Mouse (Mus musculus) forebrain, postnatal 0 days (tissue): ENCODE data around the gene Mcur1. TPM values are rescaled to one million over a fixed set of nuclear protein-coding genes. Genes with fewer than 3 reads are reported as not detected.

Source experiments
- ATAC-seq: fragments of 200-750 bp; cut with Nextera tagmentation; 2 replicates; pipeline ENCODE4 v1.8.0; 2017; ENCODE audit warnings: mild to moderate bottlenecking, moderate library complexity
- DNase-seq: peaks from one replicate; pipeline ENCODE4 v3.0.0-alpha.2; 2015
- H3K27ac ChIP-seq: fragments of 300-500 bp; sonication (generic); 2 replicates; pipeline ENCODE4 v1.5.1; 2014; ENCODE audit warnings: low read depth, mild to moderate bottlenecking, antibody characterized with exemption, low read length, moderate library complexity, mixed read lengths
- H3K27me3 ChIP-seq: fragments of 300-500 bp; sonication (generic); 2 replicates; pipeline ENCODE4 v1.6.1; 2014; ENCODE audit warnings: mild to moderate bottlenecking, low read length, mixed read lengths; ENCODE audit not compliant: insufficient read depth
- H3K36me3 ChIP-seq: fragments of 300-500 bp; sonication (generic); 2 replicates; pipeline ENCODE4 v1.6.1; 2014; ENCODE audit warnings: mild to moderate bottlenecking, moderate library complexity; ENCODE audit not compliant: insufficient read depth
- H3K4me1 ChIP-seq: fragments of 300-500 bp; sonication (generic); 2 replicates; pipeline ENCODE4 v1.6.1; 2014; ENCODE audit warnings: antibody characterized with exemption; ENCODE audit not compliant: insufficient read depth
- H3K4me2 ChIP-seq: fragments of 300-500 bp; sonication (generic); 2 replicates; pipeline ENCODE4 v1.6.1; 2014; ENCODE audit warnings: low read depth, mild to moderate bottlenecking, moderate library complexity
- H3K4me3 ChIP-seq: fragments of 300-500 bp; sonication (generic); 2 replicates; pipeline ENCODE4 v1.5.1; 2014; ENCODE audit warnings: low read depth, low read length, mixed read lengths
- H3K9ac ChIP-seq: fragments of 300-500 bp; sonication (generic); 2 replicates; pipeline ENCODE4 v1.6.1; 2014; ENCODE audit warnings: mild to moderate bottlenecking
- H3K9me3 ChIP-seq: fragments of 300-500 bp; sonication (generic); 2 replicates; pipeline ENCODE4 v1.6.1; 2016; ENCODE audit warnings: low read length
- CTCF ChIP-seq: sonication (generic); IDR thresholded peaks from 2 replicates; pipeline ENCODE4 v1.5.1; 2016; ENCODE audit warnings: antibody characterized with exemption, control low read depth, low read depth
- WGBS: fragments of 180-500 bp; shearing (Covaris S2); extraction: QIAGEN DNeasy Blood & Tissue Kit; methylation state at CpG from one replicate; pipeline ENCODE4 v1.1.7; 2014; 5-methylcytosine and 5-hydroxymethylcytosine counted together
- polyA plus RNA-seq: library from polyadenylated mRNA; unstranded; fragments of >200 nt; fragmentation: Nextera tagmentation; extraction: Ambion mirVana; gene quantifications from 2 replicates; pipeline ENCODE4 v1.2.1, GENCODE M21; 2015
- total RNA-seq: library from RNA; depleted of rRNA; stranded (reverse); fragments of >200 nt; gene quantifications from 2 replicates; pipeline ENCODE4 v1.2.3, GENCODE M21; 2014

Mcur1 gene
- total and polyA plus RNA-seq, 2 experiments from 2014 or later, result 8.6 to 9.8 TPM

GRCm38 (mm10) chr13:43591828-43592680, 32.1 kb upstream of the Mcur1 start:
- Histone ChIP-seq H3K4me3 (no peak overlapping the region), H3K27me3 (no peaks in the 10 kb centered on the region), H3K9me3 (no peaks in the 10 kb centered on the region), H3K9ac (no peak overlapping the region; the same call in 1 of the 2 replicates), H3K36me3 (no peaks in the 10 kb centered on the region), H3K4me1 (0 out of 2 replicates have a peak, but pooled peaks cover 8% of the 10 kb centered on the region), H3K27ac (0 out of 2 replicates have a peak overlapping the region, but pooled peaks have one; percentile 29), H3K4me2 (peak overlapping the region; percentile 29)
- no peak for TF ChIP-seq CTCF
- peak; percentile 61 for ATAC-seq
- peak; percentile 52 for DNase-seq
- WGBS, result 26% methylated on average over 28 of the region's 28 CpGs

- 0 out of 2 replicates have a peak, but pooled peaks cover 5% of the 10 kb centered on the region for H3K4me1 ChIP-seq
- ATAC-seq (no peak), DNase-seq (no peak)
- no peak overlapping the region for H3K27ac ChIP-seq
- H3K4me2 ChIP-seq, result no peak overlapping the region
- WGBS, result 75% methylated on average over 14 of the region's 14 CpGs
- no peaks in the 10 kb centered on the region for H3K36me3 ChIP-seq
- H3K4me3 ChIP-seq, result no peak overlapping the region
- H3K9ac ChIP-seq, result no peak overlapping the region
- no peaks in the 10 kb centered on the region for H3K9me3 ChIP-seq
- H3K27me3 ChIP-seq, result no peaks in the 10 kb centered on the region
- no peak for TF ChIP-seq CTCF
Measured at GRCm38 (mm10) chr13:43587844-43588840, 28.2 kb upstream of the Mcur1 start.

- no peak overlapping the region for H3K4me2 ChIP-seq
- no peak overlapping the region for H3K4me3 ChIP-seq
- 91% methylated on average over 3 of the region's 3 CpGs for WGBS
- ATAC-seq (no peak), DNase-seq (no peak)
- no peaks in the 10 kb centered on the region for H3K36me3 ChIP-seq
- no peak for TF ChIP-seq CTCF
- H3K4me1 ChIP-seq, result no peaks in the 10 kb centered on the region
- H3K9ac ChIP-seq, result no peak overlapping the region
- no peaks in the 10 kb centered on the region for H3K9me3 ChIP-seq
- H3K27me3 ChIP-seq, result no peaks in the 10 kb centered on the region
- no peak overlapping the region for H3K27ac ChIP-seq
Measured at GRCm38 (mm10) chr13:43586966-43587365, 27.0 kb upstream of the Mcur1 start.

- no peaks in the 10 kb centered on the region for H3K36me3 ChIP-seq
- DNase-seq, result no peak
- TF ChIP-seq CTCF, result no peak
- H3K9me3 ChIP-seq, result no peaks in the 10 kb centered on the region
- ATAC-seq, result no peak
- H3K9ac ChIP-seq, result no peak overlapping the region
- WGBS, result 36% methylated on average over 2 of the region's 2 CpGs
- H3K27ac ChIP-seq, result no peak overlapping the region
- H3K4me1 ChIP-seq, result no peaks in the 10 kb centered on the region
- no peaks in the 10 kb centered on the region for H3K27me3 ChIP-seq
- no peak overlapping the region for H3K4me3 ChIP-seq
- H3K4me2 ChIP-seq, result no peak overlapping the region
Measured at GRCm38 (mm10) chr13:43585335-43585734, 25.3 kb upstream of the Mcur1 start.

GRCm38 (mm10) chr13:43583504-43583903, 23.5 kb upstream of the Mcur1 start:
- ATAC-seq, result peak; percentile 66
- WGBS, result 30% methylated on average over 8 of the region's 8 CpGs
- no peak for TF ChIP-seq CTCF
- Histone ChIP-seq H3K9me3 (no peaks in the 10 kb centered on the region), H3K27ac (peak overlapping the region; percentile 29), H3K4me1 (no peaks in the 10 kb centered on the region), H3K9ac (no peak overlapping the region), H3K4me3 (no peak overlapping the region), H3K27me3 (no peaks in the 10 kb centered on the region), H3K36me3 (no peaks in the 10 kb centered on the region), H3K4me2 (0 out of 2 replicates have a peak overlapping the region, but pooled peaks have one; percentile 32)
- DNase-seq, result peak; percentile 70

- peak overlapping the region; percentile 13; the same call in 1 of the 2 replicates for H3K4me3 ChIP-seq
- 35% methylated on average over 16 of the region's 16 CpGs for WGBS
- H3K27ac ChIP-seq, result peak overlapping the region; percentile 66; the same call in 1 of the 2 replicates
- no peaks in the 10 kb centered on the region for H3K4me1 ChIP-seq
- no peaks in the 10 kb centered on the region for H3K9me3 ChIP-seq
- H3K27me3 ChIP-seq, result no peaks in the 10 kb centered on the region
- DNase-seq (peak; percentile 64), ATAC-seq (peak; percentile 65)
- peak overlapping the region; percentile 32; the same call in 1 of the 2 replicates for H3K4me2 ChIP-seq
- no peaks in the 10 kb centered on the region for H3K36me3 ChIP-seq
- TF ChIP-seq CTCF, result no peak
- peak overlapping the region; percentile 31; the same call in 1 of the 2 replicates for H3K9ac ChIP-seq
Measured at GRCm38 (mm10) chr13:43582961-43583360, 23.0 kb upstream of the Mcur1 start.
